Mouse (Mus musculus) embryonic facial prominence, embryonic 10.5 days (tissue): Measurements from ENCODE around the gene Timm8b. TPM values are rescaled to one million over a fixed set of nuclear protein-coding genes. Genes with fewer than 3 reads are reported as not detected.
"Not testable (repeated sequence)": the region's sequence is repeated elsewhere in the genome, so short reads cannot be mapped to it uniquely, and the experiment has no call there.

Source experiments
- DNase-seq: peaks from one replicate; pipeline ENCODE4 v3.0.0-alpha.2; 2017; ENCODE audit warnings: low spot score
- H3K27ac ChIP-seq: fragments of 300-500 bp; sonication (generic); replicated peaks from 2 replicates; pipeline ENCODE4 v1.5.1; 2016; ENCODE audit warnings: mild to moderate bottlenecking
- H3K27me3 ChIP-seq: fragments of 300-500 bp; sonication (generic); replicated peaks from 2 replicates; pipeline ENCODE4 v1.6.1; 2016; ENCODE audit warnings: low read depth, mild to moderate bottlenecking; ENCODE audit not compliant: poor library complexity, severe bottlenecking
- H3K36me3 ChIP-seq: fragments of 300-500 bp; sonication (generic); replicated peaks from 2 replicates; pipeline ENCODE4 v1.6.1; 2016; ENCODE audit warnings: mild to moderate bottlenecking, moderate library complexity
- H3K4me1 ChIP-seq: fragments of 300-500 bp; sonication (generic); 2 replicates; pipeline ENCODE4 v1.6.1; 2016
- H3K4me3 ChIP-seq: fragments of 300-500 bp; sonication (generic); 2 replicates; pipeline ENCODE4 v1.5.1; 2016; ENCODE audit warnings: mild to moderate bottlenecking, moderate library complexity
- H3K9me3 ChIP-seq: fragments of 300-500 bp; sonication (generic); 2 replicates; pipeline ENCODE4 v1.6.1; 2016; ENCODE audit warnings: mild to moderate bottlenecking
- WGBS: fragments of 180-500 bp; shearing (Covaris S2); methylation state at CpG from one replicate; pipeline ENCODE4 v1.1.7; 2016; 5-methylcytosine and 5-hydroxymethylcytosine counted together
- polyA plus RNA-seq: library from polyadenylated mRNA; unstranded; fragments of >200 nt; fragmentation: Nextera tagmentation; extraction: Ambion mirVana; gene quantifications from 2 replicates; pipeline ENCODE4 v1.2.1, GENCODE M21; 2016

Timm8b gene
- polyA plus RNA-seq, 1 experiment from 2014 or later = 320 TPM

- 36% methylated on average over 11 of the region's 11 CpGs for WGBS
- peak overlapping the region; percentile 100 for H3K4me3 ChIP-seq
- peak overlapping the region; percentile 95 for H3K27ac ChIP-seq
- no peak for DNase-seq
- no peaks in the 10 kb centered on the region for H3K27me3 ChIP-seq
- peaks cover 8% of the 10 kb centered on the region for H3K4me1 ChIP-seq
- peaks cover 43% of the 10 kb centered on the region for H3K36me3 ChIP-seq
- no peaks in the 10 kb centered on the region for H3K9me3 ChIP-seq
Measured at GRCm38 (mm10) chr9:50616161-50616560, 12.5 kb downstream of the Timm8b start.

- peak within 1 kb of the TSS; percentile 100 for H3K4me3 ChIP-seq
- peaks cover 34% of the 10 kb centered on the region for H3K36me3 ChIP-seq
- no peaks in the 10 kb centered on the region for H3K9me3 ChIP-seq
- WGBS = under 1% methylated on average over 81 of the region's 81 CpGs
- H3K4me1 ChIP-seq = peaks cover 8% of the 10 kb centered on the region
- H3K27ac ChIP-seq = peak within 1 kb of the TSS; percentile 95
- peak; percentile 88 for DNase-seq
- no peaks in the 10 kb centered on the region for H3K27me3 ChIP-seq
Measured at GRCm38 (mm10) chr9:50616766-50617603, 13.3 kb downstream of the Timm8b start, which contains the start of the genes Pih1d2 and Nkapd1. Pih1d2 (plus strand) TSS chr9:50617321. Nkapd1 (minus strand) TSS chr9:50617464.

- Histone ChIP-seq H3K4me3 (peak overlapping the region; percentile 100), H3K9me3 (no peaks in the 10 kb centered on the region), H3K27me3 (no peaks in the 10 kb centered on the region), H3K36me3 (peaks cover 26% of the 10 kb centered on the region), H3K27ac (no peak overlapping the region), H3K4me1 (peaks cover 8% of the 10 kb centered on the region)
- DNase-seq = no peak
- 66% methylated on average over 9 of the region's 9 CpGs for WGBS
Measured at GRCm38 (mm10) chr9:50617794-50618330, 14.2 kb downstream of the Timm8b start.

- peaks cover 40% of the 10 kb centered on the region for H3K36me3 ChIP-seq
- 89% methylated on average over 6 of the region's 8 CpGs for WGBS
- H3K4me3 ChIP-seq, H3K27me3 ChIP-seq, DNase-seq, H3K27ac ChIP-seq, H3K9me3 ChIP-seq, H3K4me1 ChIP-seq: not testable (repeated sequence)
Measured at GRCm38 (mm10) chr9:50630903-50631302, 27.2 kb downstream of the Timm8b start.

- DNase-seq = no peak
- peaks cover 53% of the 10 kb centered on the region for H3K36me3 ChIP-seq
- no peaks in the 10 kb centered on the region for H3K9me3 ChIP-seq
- no peak overlapping the region for H3K27ac ChIP-seq
- H3K27me3 ChIP-seq = no peaks in the 10 kb centered on the region
- WGBS = 89% methylated on average over 6 of the region's 6 CpGs
- H3K4me3 ChIP-seq = no peak overlapping the region
- no peaks in the 10 kb centered on the region for H3K4me1 ChIP-seq
Measured at GRCm38 (mm10) chr9:50632016-50632688, 28.4 kb downstream of the Timm8b start.

- Histone ChIP-seq H3K4me3 (no peak overlapping the region), H3K27ac (no peak overlapping the region), H3K27me3 (no peaks in the 10 kb centered on the region), H3K36me3 (peaks cover 62% of the 10 kb centered on the region), H3K4me1 (no peaks in the 10 kb centered on the region), H3K9me3 (no peaks in the 10 kb centered on the region)
- WGBS = 61% methylated on average over 2 of the region's 2 CpGs
- DNase-seq = no peak
Measured at GRCm38 (mm10) chr9:50633059-50633458, 29.3 kb downstream of the Timm8b start.

GRCm38 (mm10) chr9:50634270-50634669 is 30.6 kb downstream of the Timm8b start:
- no peaks in the 10 kb centered on the region for H3K9me3 ChIP-seq
- H3K27me3 ChIP-seq = no peaks in the 10 kb centered on the region
- no peak for DNase-seq
- peaks cover 73% of the 10 kb centered on the region for H3K36me3 ChIP-seq
- no peak overlapping the region for H3K4me3 ChIP-seq
- no peak overlapping the region for H3K27ac ChIP-seq
- WGBS = 94% methylated on average over 11 of the region's 11 CpGs
- H3K4me1 ChIP-seq = no peaks in the 10 kb centered on the region

- no peaks in the 10 kb centered on the region for H3K4me1 ChIP-seq
- H3K4me3 ChIP-seq = no peak overlapping the region
- H3K9me3 ChIP-seq = no peaks in the 10 kb centered on the region
- H3K27me3 ChIP-seq = no peaks in the 10 kb centered on the region
- WGBS = 69% methylated on average over 10 of the region's 10 CpGs
- no peak overlapping the region for H3K27ac ChIP-seq
- DNase-seq = no peak
- H3K36me3 ChIP-seq = peaks cover 96% of the 10 kb centered on the region
Measured at GRCm38 (mm10) chr9:50646826-50647370, 43.2 kb downstream of the Timm8b start.

GRCm38 (mm10) chr9:50650503-50650902 is 46.8 kb downstream of the Timm8b start:
- Histone ChIP-seq H3K4me3 (no peak overlapping the region), H3K27me3 (no peaks in the 10 kb centered on the region), H3K36me3 (peaks cover 98% of the 10 kb centered on the region), H3K9me3 (no peaks in the 10 kb centered on the region), H3K27ac (no peak overlapping the region), H3K4me1 (no peaks in the 10 kb centered on the region)
- DNase-seq = no peak
- WGBS = 95% methylated on average over 10 of the region's 10 CpGs

Other genes starting within 250 kb of the Timm8b start
- gene Plet1, start 109.4 kb upstream of the Timm8b start, polyA plus RNA-seq = 1.4 and 1.6 TPM in 2 replicates
- gene Pts, start 75.2 kb upstream of the Timm8b start, polyA plus RNA-seq = 62.5 and 68.9 TPM in 2 replicates
- 0.94 and 1.2 TPM in 2 replicates for gene Il18, start 49.1 kb upstream of the Timm8b start, polyA plus RNA-seq
- gene Bco2, start 48.7 kb upstream of the Timm8b start, polyA plus RNA-seq = 0.09 and 0.34 TPM in 2 replicates
- gene Tex12, start 42.6 kb upstream of the Timm8b start, polyA plus RNA-seq = not detected in 2 replicates
- gene Sdhd, start 98 bp upstream of the Timm8b start, polyA plus RNA-seq = 312 and 315 TPM in 2 replicates
- 7.4 and 7.7 TPM in 2 replicates for gene Pih1d2, start 13.4 kb downstream of the Timm8b start, polyA plus RNA-seq
- 22.4 and 23.3 TPM in 2 replicates for gene Nkapd1, start 13.6 kb downstream of the Timm8b start, polyA plus RNA-seq
- gene Dlat, start 55.9 kb downstream of the Timm8b start, polyA plus RNA-seq = 62.0 and 62.2 TPM in 2 replicates
- 31.6 and 32.6 TPM in 2 replicates for gene Dixdc1, start 135.6 kb downstream of the Timm8b start, polyA plus RNA-seq
- 3.8 and 4.1 TPM in 2 replicates for gene 2310030G06Rik, start 142.6 kb downstream of the Timm8b start, polyA plus RNA-seq
- gene Cryab, start 147.4 kb downstream of the Timm8b start, polyA plus RNA-seq = 12.3 and 12.9 TPM in 2 replicates
- 2.8 and 3.7 TPM in 2 replicates for gene Hspb2, start 148.4 kb downstream of the Timm8b start, polyA plus RNA-seq
- 13.2 and 13.4 TPM in 2 replicates for gene Fdxacb1, start 164.3 kb downstream of the Timm8b start, polyA plus RNA-seq
- 40.1 and 41.2 TPM in 2 replicates for gene Alg9, start 171.1 kb downstream of the Timm8b start, polyA plus RNA-seq
- gene 1110032A03Rik, start 171.6 kb downstream of the Timm8b start, polyA plus RNA-seq = 23.0 and 28.3 TPM in 2 replicates
- gene Ppp2r1b, start 241.4 kb downstream of the Timm8b start, polyA plus RNA-seq = 162 and 178 TPM in 2 replicates